Mouse (Mus musculus) hindbrain, embryonic 14.5 days (tissue): ENCODE results near the gene Fshb. TPM values are rescaled to one million over a fixed set of nuclear protein-coding genes. Genes with fewer than 3 reads are reported as not detected.

Source experiments
- ATAC-seq: fragments of 200-750 bp; cut with Nextera tagmentation; 2 replicates; pipeline ENCODE4 v1.8.0; 2017; ENCODE audit warnings: moderate number of reproducible peaks, mild to moderate bottlenecking, moderate TSS enrichment, moderate library complexity; ENCODE audit not compliant: low FRiP score
- DNase-seq: peaks from one replicate; pipeline ENCODE4 v3.0.0-alpha.2; 2015; ENCODE audit warnings: low spot score
- H3K27ac ChIP-seq: fragments of 300-500 bp; sonication (generic); 2 replicates; pipeline ENCODE4 v1.5.1; 2014; ENCODE audit warnings: mild to moderate bottlenecking, moderate library complexity
- H3K27me3 ChIP-seq: fragments of 300-500 bp; sonication (generic); 2 replicates; pipeline ENCODE4 v1.6.1; 2014; ENCODE audit warnings: mild to moderate bottlenecking, low read length, mixed read lengths; ENCODE audit not compliant: control insufficient read depth, insufficient read depth
- H3K36me3 ChIP-seq: fragments of 300-500 bp; sonication (generic); replicated peaks from 2 replicates; pipeline ENCODE4 v1.6.1; 2014; ENCODE audit not compliant: control insufficient read depth, insufficient read depth
- H3K4me1 ChIP-seq: fragments of 300-500 bp; sonication (generic); replicated peaks from 2 replicates; pipeline ENCODE4 v1.6.1; 2014; ENCODE audit warnings: antibody characterized with exemption, low read length, mixed read lengths; ENCODE audit not compliant: control insufficient read depth, insufficient read depth
- H3K4me2 ChIP-seq: fragments of 300-500 bp; sonication (generic); replicated peaks from 2 replicates; pipeline ENCODE4 v1.6.1; 2014; ENCODE audit warnings: mild to moderate bottlenecking, moderate library complexity
- H3K4me3 ChIP-seq: fragments of 300-500 bp; sonication (generic); replicated peaks from 2 replicates; pipeline ENCODE4 v1.5.1; 2014; ENCODE audit warnings: mild to moderate bottlenecking, low read length
- H3K9ac ChIP-seq: fragments of 300-500 bp; sonication (generic); 2 replicates; pipeline ENCODE4 v1.6.1; 2014
- H3K9me3 ChIP-seq: fragments of 300-500 bp; sonication (generic); 2 replicates; pipeline ENCODE4 v1.6.1; 2016; ENCODE audit warnings: low read length; ENCODE audit not compliant: control insufficient read depth
- WGBS: fragments of 180-500 bp; shearing (Covaris S2); extraction: QIAGEN DNeasy Blood & Tissue Kit; methylation state at CpG from one replicate; pipeline ENCODE4 v1.1.7; 2014; 5-methylcytosine and 5-hydroxymethylcytosine counted together
- polyA plus RNA-seq: library from polyadenylated mRNA; unstranded; fragments of >200 nt; fragmentation: Nextera tagmentation; extraction: Ambion mirVana; gene quantifications from 2 replicates; pipeline ENCODE4 v1.2.1, GENCODE M21; 2014

Gene Fshb
- polyA plus RNA-seq: not detected in 2 replicates

- Histone ChIP-seq H3K9me3 (no peaks in the 10 kb centered on the region), H3K4me3 (no peak within 1 kb of the TSS), H3K36me3 (no peaks in the 10 kb centered on the region), H3K27ac (no peak within 1 kb of the TSS), H3K27me3 (no peaks in the 10 kb centered on the region), H3K4me1 (no peaks in the 10 kb centered on the region), H3K9ac (no peak within 1 kb of the TSS), H3K4me2 (no peak within 1 kb of the TSS)
- WGBS: 89% methylated on average over 4 of the region's 4 CpGs
- no peak for DNase-seq
- ATAC-seq: no peak
These were observed at the start of gene Fshb for GRCm38 (mm10) chr2:107059556-107059955. Gene Fshb, minus strand, starts transcription at chr2:107059656.

GRCm38 (mm10) chr2:107084256-107084655 is 24.8 kb upstream of the Fshb start:
- Histone ChIP-seq H3K9ac (no peak overlapping the region), H3K27ac (no peak overlapping the region), H3K9me3 (no peaks in the 10 kb centered on the region), H3K4me2 (no peak overlapping the region), H3K36me3 (no peaks in the 10 kb centered on the region), H3K4me3 (no peak overlapping the region), H3K4me1 (no peaks in the 10 kb centered on the region), H3K27me3 (no peaks in the 10 kb centered on the region)
- WGBS: 9% methylated on average over 2 of the region's 2 CpGs
- DNase-seq (peak; percentile 19), ATAC-seq (no peak)

GRCm38 (mm10) chr2:107083071-107083885 is 23.8 kb upstream of the Fshb start:
- H3K4me3 ChIP-seq: no peak overlapping the region
- peak; percentile 53 for DNase-seq
- H3K27me3 ChIP-seq: no peaks in the 10 kb centered on the region
- no peaks in the 10 kb centered on the region for H3K36me3 ChIP-seq
- H3K9ac ChIP-seq: no peak overlapping the region
- no peaks in the 10 kb centered on the region for H3K9me3 ChIP-seq
- peak overlapping the region; percentile 28 for H3K27ac ChIP-seq
- ATAC-seq: peak; percentile 73
- 51% methylated on average over 14 of the region's 14 CpGs for WGBS
- H3K4me2 ChIP-seq: 0 out of 2 replicates have a peak overlapping the region, but pooled peaks have one; percentile 5
- H3K4me1 ChIP-seq: no peaks in the 10 kb centered on the region

- WGBS: 52% methylated on average over 2 of the region's 2 CpGs
- no peak overlapping the region for H3K4me3 ChIP-seq
- H3K4me2 ChIP-seq: no peak overlapping the region
- 0 out of 2 replicates have a peak, but pooled peaks cover 3% of the 10 kb centered on the region for H3K4me1 ChIP-seq
- no peaks in the 10 kb centered on the region for H3K27me3 ChIP-seq
- H3K9ac ChIP-seq: no peak overlapping the region
- ATAC-seq (no peak), DNase-seq (no peak)
- no peak overlapping the region for H3K27ac ChIP-seq
- H3K36me3 ChIP-seq: no peaks in the 10 kb centered on the region
- no peaks in the 10 kb centered on the region for H3K9me3 ChIP-seq
These were observed 3.8 kb upstream of the Fshb start for GRCm38 (mm10) chr2:107063260-107063659.

GRCm38 (mm10) chr2:107045955-107046354 is 13.5 kb downstream of the Fshb start:
- H3K4me3 ChIP-seq: no peak overlapping the region
- ATAC-seq (no peak), DNase-seq (no peak)
- H3K9ac ChIP-seq: no peak overlapping the region
- no peak overlapping the region for H3K4me2 ChIP-seq
- no peak overlapping the region for H3K27ac ChIP-seq
- no peaks in the 10 kb centered on the region for H3K9me3 ChIP-seq
- no peaks in the 10 kb centered on the region for H3K36me3 ChIP-seq
- H3K27me3 ChIP-seq: no peaks in the 10 kb centered on the region
- no peaks in the 10 kb centered on the region for H3K4me1 ChIP-seq

GRCm38 (mm10) chr2:107040816-107041215 is 18.6 kb downstream of the Fshb start:
- Histone ChIP-seq H3K9ac (no peak overlapping the region), H3K4me2 (no peak overlapping the region), H3K4me3 (no peak overlapping the region), H3K9me3 (no peaks in the 10 kb centered on the region), H3K27ac (no peak overlapping the region), H3K36me3 (no peaks in the 10 kb centered on the region), H3K4me1 (no peaks in the 10 kb centered on the region), H3K27me3 (no peaks in the 10 kb centered on the region)
- ATAC-seq: no peak
- no peak for DNase-seq
- 88% methylated on average over 4 of the region's 4 CpGs for WGBS

- Histone ChIP-seq H3K9me3 (no peaks in the 10 kb centered on the region), H3K9ac (no peak overlapping the region), H3K27me3 (no peaks in the 10 kb centered on the region), H3K4me2 (no peak overlapping the region), H3K4me1 (no peaks in the 10 kb centered on the region), H3K36me3 (no peaks in the 10 kb centered on the region), H3K4me3 (no peak overlapping the region), H3K27ac (no peak overlapping the region)
- 94% methylated on average over 2 of the region's 2 CpGs for WGBS
- ATAC-seq (no peak), DNase-seq (no peak)
These were observed 23.5 kb downstream of the Fshb start for GRCm38 (mm10) chr2:107035980-107036379.

GRCm38 (mm10) chr2:107024694-107025093 is 34.8 kb downstream of the Fshb start:
- Histone ChIP-seq H3K4me3 (no peak overlapping the region), H3K4me1 (no peaks in the 10 kb centered on the region), H3K9ac (no peak overlapping the region), H3K9me3 (no peaks in the 10 kb centered on the region), H3K36me3 (no peaks in the 10 kb centered on the region), H3K27ac (no peak overlapping the region), H3K4me2 (no peak overlapping the region), H3K27me3 (no peaks in the 10 kb centered on the region)
- no peak for DNase-seq
- no peak for ATAC-seq
- WGBS: 76% methylated on average over 4 of the region's 4 CpGs

GRCm38 (mm10) chr2:107022713-107023112 is 36.7 kb downstream of the Fshb start:
- WGBS: 91% methylated on average over 5 of the region's 5 CpGs
- no peak for ATAC-seq

More at GRCm38 (mm10) chr2:107022713-107023112, 36.7 kb downstream of the Fshb start:
- H3K4me3 ChIP-seq: no peak overlapping the region
- H3K4me2 ChIP-seq: no peak overlapping the region
- DNase-seq: no peak
- no peaks in the 10 kb centered on the region for H3K4me1 ChIP-seq
- no peaks in the 10 kb centered on the region for H3K27me3 ChIP-seq
- H3K9ac ChIP-seq: no peak overlapping the region
- H3K27ac ChIP-seq: no peak overlapping the region
- no peaks in the 10 kb centered on the region for H3K9me3 ChIP-seq
- H3K36me3 ChIP-seq: no peaks in the 10 kb centered on the region
